Mouse (Mus musculus) adrenal gland, postnatal 14 days (tissue): ENCODE results near the gene Slc35a5. TPM values are rescaled to one million over a fixed set of nuclear protein-coding genes. Genes with fewer than 3 reads are reported as not detected.
A peak's percentile ranks its signal among the peaks of the same experiment; 100 is the strongest.

ENCODE experiments used
- DNase-seq: peaks from one replicate; pipeline ENCODE4 v3.0.0; 2021; ENCODE audit warnings: mixed read lengths
- total RNA-seq: library from RNA; stranded (reverse); gene quantifications from 2 replicates; pipeline ENCODE4 v1.2.3, GENCODE M21; 2021

Gene Slc35a5
- total RNA-seq, 1 experiment from 2014 or later: 28.4 TPM

GRCm38 (mm10) chr16:45117200-45117599, 41.3 kb downstream of the Slc35a5 start:
- DNase-seq: no peak

- peak; percentile 73 for DNase-seq
These were observed 48.0 kb downstream of the Slc35a5 start for GRCm38 (mm10) chr16:45110498-45110897.

GRCm38 (mm10) chr16:45108203-45108878, 50.2 kb downstream of the Slc35a5 start:
- DNase-seq: no peak

GRCm38 (mm10) chr16:45104993-45105392, 53.5 kb downstream of the Slc35a5 start:
- DNase-seq: no peak

GRCm38 (mm10) chr16:45100892-45101291, 57.6 kb downstream of the Slc35a5 start:
- peak; percentile 7 for DNase-seq

GRCm38 (mm10) chr16:45098886-45099210, 59.7 kb downstream of the Slc35a5 start:
- no peak for DNase-seq

GRCm38 (mm10) chr16:45098186-45098885, 60.2 kb downstream of the Slc35a5 start:
- DNase-seq: no peak

- DNase-seq: peak; percentile 13
These were observed 61.0 kb downstream of the Slc35a5 start for GRCm38 (mm10) chr16:45097467-45097866.

- DNase-seq: no peak
These were observed 62.7 kb downstream of the Slc35a5 start for GRCm38 (mm10) chr16:45095561-45096482.

- no peak for DNase-seq
These were observed 63.5 kb downstream of the Slc35a5 start for GRCm38 (mm10) chr16:45095030-45095429.

GRCm38 (mm10) chr16:45094136-45094756, 64.3 kb downstream of the Slc35a5 start:
- peak; percentile 25 for DNase-seq

GRCm38 (mm10) chr16:45093137-45093731, 65.3 kb downstream of the Slc35a5 start, which contains the start of gene Ccdc80:
Gene Ccdc80, plus strand, starts transcription at chr16:45093402.
- DNase-seq: peak; percentile 46

GRCm38 (mm10) chr16:45090005-45090404, 68.5 kb downstream of the Slc35a5 start:
- DNase-seq: peak; percentile 77

Other genes with a start within 250 kb of the Slc35a5 start
- gene Cd200r3, start 215.0 kb downstream of the Slc35a5 start, total RNA-seq: 0.19 TPM in 2 replicates
- gene Ccdc80, start 65.3 kb downstream of the Slc35a5 start, total RNA-seq: 46.9 and 47.7 TPM in 2 replicates
- gene Atg3, start 79 bp upstream of the Slc35a5 start, total RNA-seq: 55.1 and 55.5 TPM in 2 replicates
- 1.0 and 13.8 TPM in 2 replicates for gene Btla, start 65.6 kb upstream of the Slc35a5 start, total RNA-seq